Mouse (Mus musculus) neutrophil, adult 5-6 weeks (primary cell): ENCODE data around the gene Zc3h7a. TPM values are rescaled to one million over a fixed set of nuclear protein-coding genes. Genes with fewer than 3 reads are reported as not detected.

Source experiments
- ATAC-seq: fragments of 151-379, 151-347 bp; 2 replicates; pipeline ENCODE4 v1.8.0; 2017; ENCODE audit warnings: mild to moderate bottlenecking, moderate TSS enrichment; ENCODE audit not compliant: insufficient number of reproducible peaks, poor library complexity, low FRiP score, severe bottlenecking; ENCODE audit errors: extremely low read depth
- total RNA-seq: library from RNA; stranded (forward); fragments of 200-1000 nt; gene quantifications from 2 replicates; pipeline ENCODE4 v1.2.3, GENCODE M21; 2017

The Zc3h7a gene
- total RNA-seq = 495 and 507 TPM in 2 replicates

DNA sequence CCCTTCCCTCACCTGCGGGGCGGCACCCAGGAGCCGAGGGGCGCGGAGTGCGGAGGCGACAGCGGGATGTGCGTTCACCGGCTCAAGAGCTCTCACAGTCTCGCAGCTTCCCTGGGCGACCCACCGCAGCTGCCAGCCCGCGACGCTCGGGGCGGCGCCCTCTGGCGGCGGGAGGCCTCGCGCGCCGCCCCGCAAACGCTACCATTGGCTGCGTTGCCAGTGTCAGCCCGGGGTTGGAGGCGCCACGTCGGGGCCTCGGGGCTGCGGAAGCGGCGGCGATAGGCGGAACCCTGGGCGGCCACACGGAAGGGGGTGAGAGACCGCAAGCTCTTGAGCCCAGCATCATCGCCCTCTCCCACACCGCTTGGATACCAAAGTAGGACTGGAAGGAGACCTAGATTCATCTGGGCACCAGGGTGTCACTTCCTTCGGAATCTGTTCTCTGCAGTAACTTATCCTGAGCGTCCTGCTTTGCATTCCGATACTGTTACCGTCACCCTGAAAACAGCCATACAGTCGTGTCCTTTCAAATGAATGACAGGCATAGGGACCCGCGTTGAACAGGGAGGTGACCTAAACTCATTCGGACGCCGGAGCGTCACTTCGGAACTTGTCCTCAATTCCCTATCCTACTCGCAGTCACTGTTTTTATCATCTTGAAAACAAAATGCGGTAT, at the start of gene Zc3h7a:
TSS of gene Zc3h7a (minus strand) at position 186 of the 676 bp plus-strand sequence.
- ATAC-seq = peak; percentile 85

DNA sequence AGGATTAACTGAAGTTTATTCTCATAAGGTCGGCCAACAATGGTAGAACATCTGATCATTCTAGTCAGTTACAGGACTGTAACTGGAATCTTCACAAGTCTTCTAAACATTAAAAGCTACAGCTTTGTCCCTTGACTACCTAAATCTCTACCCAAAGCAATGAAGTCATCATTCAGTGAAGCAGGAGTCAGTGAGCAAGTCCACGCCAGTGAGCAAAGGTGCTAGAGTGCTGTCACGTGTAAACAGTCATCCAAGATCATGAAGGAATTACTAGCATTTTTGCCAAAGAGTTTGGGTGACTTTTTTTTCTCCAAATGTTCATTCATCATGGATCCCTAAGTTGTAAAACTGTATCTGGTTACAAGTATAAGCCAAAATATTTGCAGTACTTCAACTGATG, 41.6 kb upstream of the Zc3h7a start:
- no peak for ATAC-seq

DNA sequence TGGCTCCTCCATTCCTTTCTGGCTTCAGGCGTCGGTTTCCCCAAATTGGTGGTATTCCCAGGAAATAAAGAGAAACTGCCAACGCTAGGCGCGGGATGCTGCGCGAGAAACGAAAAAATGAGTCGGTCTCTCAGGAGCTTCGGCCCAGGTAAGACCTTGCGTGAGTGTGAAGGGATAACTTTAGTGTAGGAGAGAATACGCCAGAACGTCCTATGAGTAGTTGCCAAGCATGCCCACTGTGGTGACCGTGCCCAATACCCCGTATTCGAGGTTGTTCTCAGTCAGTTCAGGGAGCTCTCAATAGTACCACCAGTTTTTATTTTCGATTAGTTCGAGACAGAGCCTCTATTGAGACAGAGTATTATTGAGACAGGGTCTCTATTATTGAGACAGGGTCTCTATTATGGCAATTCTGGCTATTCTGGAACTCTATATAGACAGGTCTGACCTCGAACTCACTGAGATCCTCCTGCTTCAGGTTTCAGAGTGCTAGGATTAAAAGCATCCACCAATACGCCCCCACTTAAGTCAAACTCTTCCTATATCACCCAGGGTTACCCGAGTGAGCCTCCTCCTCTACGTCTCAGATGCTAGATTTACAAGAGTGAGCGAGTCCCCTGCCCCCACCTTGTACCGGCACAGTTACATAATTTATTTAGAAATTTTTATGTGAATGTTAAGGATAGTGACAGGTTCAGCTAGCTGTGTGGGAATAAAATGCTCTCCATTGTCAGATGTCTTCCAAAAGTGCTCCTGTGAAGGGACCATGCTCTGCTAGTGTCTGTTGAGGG, 27.6 kb upstream of the Zc3h7a start:
- no peak for ATAC-seq

DNA sequence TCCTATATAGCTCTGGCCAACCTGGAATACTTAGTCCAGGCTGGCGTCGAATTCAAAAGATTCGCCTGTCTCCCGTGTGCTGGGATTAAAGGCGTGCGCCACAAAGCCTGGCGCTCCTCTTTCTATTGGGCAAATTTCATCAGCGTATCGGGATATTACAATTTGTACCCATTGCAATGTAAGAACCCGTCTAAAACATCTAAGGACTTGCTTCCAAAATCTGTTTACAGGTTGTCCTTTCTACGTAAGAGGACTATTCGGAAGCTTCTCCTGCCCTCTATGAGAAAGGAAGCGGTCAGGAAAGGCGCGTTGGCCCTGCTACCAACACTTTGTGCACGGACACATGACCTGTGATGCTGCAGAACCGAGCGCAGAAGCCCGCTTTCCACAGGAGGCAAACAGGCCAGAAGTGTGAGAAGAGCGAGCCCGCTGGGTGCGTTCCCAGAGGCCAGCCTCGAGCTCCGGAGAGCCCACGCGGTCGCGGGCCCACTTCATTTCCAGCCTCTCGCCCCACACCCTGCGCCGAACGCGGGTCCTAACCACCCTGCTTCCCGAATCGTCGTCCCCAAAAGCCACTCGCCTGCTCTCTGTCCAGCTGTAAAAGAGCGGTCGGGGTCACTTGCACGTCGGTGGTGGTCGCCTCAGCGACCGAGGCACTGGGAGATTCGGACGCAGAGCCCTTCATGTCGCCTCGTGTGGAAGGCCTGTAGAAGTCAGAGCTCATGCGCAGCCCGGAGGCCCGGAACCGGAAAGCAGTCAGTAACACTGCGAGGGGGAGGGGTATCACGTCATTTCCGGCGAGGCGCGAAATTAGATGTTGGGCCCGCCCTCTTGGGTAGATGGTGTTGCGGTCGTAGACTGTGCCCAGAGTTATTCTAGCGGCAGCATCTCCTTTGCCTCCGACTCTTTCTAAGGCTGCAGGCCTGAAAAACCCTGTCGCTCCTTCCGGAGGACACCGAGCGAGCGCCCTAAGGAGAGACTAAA, 26.7 kb upstream of the Zc3h7a start, which contains the start of gene Rsl1d1:
TSS of gene Rsl1d1 (minus strand) at position 761 of the 984 bp plus-strand sequence.
- ATAC-seq = peak; percentile 99

DNA sequence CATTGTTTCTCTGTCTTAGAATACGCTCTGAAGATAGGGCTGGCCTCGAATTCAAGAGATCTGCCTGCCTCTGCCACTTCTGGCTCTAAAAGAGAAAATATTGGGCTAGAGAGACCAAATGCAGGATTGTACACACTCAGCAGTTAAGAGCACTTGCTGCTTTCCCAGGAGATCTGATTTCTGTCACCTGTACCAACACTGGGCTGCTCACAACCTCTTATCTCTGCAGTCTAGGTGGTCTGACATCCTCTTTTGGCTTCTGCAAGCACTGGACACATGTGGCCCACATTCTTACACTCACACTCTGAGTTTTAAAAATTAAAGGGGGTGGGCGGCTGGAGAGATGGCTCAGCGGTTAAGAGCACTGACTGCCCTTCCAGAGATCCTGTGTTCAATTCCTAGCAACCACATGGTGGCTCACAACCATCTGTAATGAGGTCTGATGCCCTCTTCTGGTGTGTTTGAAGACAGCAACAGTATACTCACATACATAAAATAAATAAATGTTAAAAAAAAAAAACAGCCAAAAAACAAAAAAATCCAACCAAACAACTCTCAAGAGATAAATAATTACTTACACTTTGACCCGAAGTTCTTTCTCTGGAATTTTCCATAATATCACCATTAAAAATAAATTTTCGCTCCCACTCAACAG, 25.7 kb upstream of the Zc3h7a start:
- ATAC-seq = no peak

DNA sequence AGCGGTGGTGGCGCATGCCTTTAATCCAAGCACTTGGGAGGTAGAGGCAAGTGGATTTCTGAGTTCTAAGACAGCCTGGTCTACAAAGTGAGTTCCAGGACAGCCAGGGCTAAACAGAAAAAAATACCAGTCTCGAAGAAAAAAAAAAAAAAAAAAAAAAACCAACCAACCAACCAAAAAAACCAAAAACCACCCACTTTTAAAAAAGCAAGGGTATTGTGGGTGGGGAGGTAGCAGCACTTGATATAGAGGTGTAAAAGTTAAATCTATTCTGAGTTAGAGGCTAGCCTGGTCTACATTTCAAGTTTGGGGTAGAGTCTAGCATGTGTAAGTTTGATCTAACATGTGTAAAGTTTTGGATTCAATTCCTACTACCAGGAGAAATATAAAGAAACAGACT, 24.1 kb upstream of the Zc3h7a start:
- no peak for ATAC-seq

DNA sequence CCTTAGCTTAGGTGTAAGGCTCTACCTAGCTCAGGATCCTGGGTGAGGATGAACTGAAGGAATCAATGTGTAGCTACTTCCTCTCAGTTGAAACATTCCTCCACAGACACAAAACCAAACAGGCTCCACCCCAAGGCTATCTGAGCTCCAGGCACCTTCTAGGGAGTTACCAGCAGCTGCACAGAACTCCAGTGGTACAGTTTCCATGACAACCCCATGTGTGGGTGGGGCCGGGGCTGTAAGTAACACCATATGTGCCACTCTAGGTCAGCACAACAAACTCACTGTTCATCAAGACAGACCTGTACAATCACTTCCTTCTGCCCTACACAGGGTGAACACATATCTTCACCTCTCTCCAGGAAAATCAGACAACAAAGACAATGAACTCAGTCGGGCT, 22.3 kb upstream of the Zc3h7a start:
- no peak for ATAC-seq

DNA sequence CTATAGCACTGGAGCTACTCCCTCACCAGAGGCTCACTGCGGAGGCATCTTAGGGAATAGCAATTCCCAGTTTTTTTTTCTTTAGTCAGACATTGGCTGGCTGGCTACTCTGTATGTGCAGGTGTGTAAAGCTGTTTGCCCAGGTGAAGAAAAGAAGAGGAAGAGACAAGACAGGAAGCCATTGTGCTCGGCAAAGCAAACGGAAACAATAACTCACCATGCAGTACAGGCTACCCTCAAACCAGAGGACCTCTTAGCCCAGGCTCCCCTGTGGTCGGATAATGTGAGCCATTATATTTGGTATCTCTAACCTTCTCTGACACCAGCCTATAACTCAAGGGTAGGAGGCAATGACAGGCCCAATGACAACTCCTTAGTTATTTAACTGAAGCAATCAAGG, 20.9 kb upstream of the Zc3h7a start:
- no peak for ATAC-seq

DNA sequence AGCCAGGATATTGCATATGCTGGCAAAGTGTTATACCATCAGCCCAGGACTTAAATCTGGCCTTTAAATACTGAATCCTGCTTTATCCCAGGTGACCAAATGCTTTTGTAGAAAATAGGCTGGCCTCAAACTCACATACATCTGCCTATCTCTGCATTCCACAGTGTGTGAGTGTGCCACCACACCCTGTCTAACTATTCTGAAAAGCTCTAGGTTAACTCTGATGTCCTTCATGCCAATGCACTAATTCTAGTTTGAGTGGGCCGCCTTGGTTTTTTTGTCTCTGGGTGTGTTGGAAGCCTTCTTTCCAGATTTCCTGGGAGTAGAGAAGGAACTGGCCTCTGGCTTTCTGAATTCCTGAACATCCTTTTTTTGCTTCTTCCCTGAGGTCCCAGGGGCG, 17.0 kb upstream of the Zc3h7a start:
- no peak for ATAC-seq

DNA sequence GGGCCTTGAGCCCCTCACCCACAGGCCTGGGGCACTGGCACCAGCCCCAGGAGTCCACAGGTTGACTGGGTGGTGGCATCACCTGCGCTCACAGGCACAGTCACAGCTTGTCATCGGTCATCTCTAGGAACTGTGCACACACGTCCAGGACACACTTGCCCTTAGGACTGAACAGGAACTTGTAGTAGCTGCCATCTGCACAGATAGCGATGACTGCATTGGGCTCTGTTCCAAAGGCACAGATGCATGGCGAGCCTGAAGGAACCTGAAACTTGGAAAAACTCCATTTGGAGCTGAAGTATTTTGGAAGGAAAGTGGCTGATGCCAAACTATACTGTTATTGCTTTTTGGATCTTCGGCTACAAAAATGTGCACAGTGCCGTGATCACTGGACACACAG, 14.0 kb upstream of the Zc3h7a start:
- ATAC-seq = no peak

DNA sequence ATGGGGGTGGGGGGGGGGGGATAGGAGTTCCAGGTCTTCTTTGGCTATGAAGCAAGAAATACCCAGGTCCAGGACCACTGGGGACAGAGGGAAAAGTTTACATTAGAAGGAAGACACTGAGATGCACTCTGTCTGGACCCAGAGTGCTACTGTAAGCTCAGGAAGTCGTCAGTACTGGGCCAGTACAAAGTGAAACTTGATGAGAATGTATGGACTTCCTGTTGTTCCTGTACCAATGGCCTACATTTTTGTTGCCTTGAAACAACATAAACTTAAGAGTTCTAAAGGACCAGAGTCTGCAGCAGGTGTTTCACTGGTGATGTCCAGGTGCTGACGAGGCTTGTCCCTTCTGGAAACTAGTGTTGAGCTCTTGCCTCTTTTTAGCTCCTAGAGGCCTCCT, 1.2 kb upstream of the Zc3h7a start:
- no peak for ATAC-seq

DNA sequence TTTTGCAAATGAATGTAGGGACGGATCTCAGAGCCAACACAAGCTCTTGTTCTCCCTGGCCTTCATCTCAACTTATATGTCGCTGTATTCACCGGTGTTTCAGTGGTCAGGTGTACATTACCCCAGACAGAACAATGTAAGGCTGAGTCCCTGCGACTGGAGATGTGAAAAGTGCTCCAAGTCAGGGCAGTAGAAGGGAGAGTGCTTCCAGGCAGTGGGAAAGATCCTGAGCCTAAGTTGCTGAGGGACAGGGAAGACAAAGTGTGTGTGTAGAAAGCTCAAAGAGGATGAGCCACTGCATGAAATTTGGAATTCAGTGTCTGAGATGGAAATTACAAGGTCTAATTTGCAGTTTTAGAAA, 671 bp upstream of the Zc3h7a start:
- ATAC-seq = no peak

DNA sequence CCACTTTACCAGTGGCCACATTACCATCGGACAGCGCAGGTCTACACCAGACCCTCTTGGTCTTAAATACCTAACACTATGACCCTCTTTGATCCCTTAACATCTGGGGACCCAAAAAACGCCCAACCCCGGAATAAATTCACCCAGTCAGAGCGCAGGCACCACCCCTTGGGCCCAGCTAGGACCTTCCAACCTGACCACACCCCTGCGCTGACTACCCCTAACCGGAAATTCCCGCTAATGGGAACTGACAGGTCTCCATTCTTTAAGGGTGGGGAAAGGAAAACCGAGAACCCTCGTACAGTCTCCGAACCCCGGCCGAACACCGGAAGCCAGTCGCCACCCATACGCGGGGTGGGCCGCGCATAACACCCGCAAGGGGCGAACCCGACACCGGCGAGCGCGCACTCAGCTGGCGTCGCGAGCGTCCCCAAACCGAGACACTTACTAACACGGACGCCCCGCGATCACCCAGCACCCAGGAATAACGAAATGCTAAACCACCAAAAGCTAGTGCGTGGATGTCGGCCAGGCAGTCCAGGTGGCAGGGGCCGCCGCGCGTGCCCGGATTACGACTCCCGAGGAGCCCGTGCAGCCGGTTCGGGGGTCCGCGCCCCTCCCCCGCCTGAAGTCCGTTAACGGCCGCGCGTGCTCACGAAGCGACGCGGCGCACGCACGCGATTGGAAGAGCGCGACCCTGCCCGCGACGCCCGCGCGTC, 545 bp downstream of the Zc3h7a start:
- ATAC-seq = no peak

DNA sequence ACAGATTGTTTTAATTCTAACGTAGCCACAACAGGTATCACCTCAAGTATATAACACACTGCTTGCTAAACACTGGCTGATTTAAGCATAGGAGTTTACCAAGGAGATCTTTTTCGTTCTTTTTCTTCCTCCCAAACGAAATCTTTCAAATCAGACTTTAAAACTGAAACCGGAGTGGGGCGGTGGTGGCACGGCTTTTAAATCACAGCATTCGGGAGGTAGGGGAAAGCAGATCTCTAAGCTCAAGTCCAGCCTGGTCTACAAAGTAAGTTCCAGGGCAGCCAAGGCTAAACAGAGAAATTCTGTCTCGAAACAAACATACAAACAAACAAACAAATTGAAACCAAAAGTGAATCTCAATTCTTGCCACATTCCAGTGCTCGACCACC, 1.1 kb downstream of the Zc3h7a start:
- ATAC-seq = no peak

DNA sequence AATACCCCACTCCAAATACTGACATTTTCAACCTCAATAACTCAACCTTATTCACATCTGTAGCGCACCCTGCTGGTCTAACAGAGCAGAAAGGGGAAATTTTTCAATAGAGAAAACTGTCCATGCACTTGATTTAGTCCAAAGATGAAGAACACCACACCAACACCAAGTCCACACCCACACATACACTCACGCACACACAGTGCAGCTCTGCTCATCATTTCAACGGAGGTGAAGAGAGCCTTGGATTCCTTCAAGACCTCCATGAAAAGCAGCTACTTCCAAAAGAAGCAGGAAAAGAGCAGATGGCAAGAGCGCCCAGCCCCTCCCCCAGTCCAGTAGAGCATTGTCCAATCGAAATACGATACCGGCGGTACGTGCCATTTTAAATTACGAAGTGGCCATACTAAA, 1.5 kb downstream of the Zc3h7a start:
- ATAC-seq = peak; percentile 48

DNA sequence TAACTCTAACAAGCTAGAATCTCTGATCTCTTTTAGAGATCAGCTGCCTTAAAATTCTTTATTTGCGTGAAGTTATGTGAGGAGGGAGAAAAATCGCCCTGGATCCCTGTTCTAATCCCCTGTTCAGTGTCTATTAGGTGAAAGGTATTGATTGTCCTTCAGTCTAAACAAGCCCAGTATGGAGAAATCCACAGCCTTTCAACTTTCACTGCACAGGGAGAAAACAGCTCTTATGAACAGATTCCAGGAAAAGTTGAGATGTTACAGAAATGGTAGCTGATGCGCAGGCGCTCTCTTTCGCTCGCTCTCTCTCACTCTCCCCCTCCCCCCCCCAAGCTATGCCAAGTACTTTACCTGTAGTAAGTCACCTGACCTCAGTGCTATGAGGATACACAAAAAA, 4.5 kb downstream of the Zc3h7a start:
- no peak for ATAC-seq

DNA sequence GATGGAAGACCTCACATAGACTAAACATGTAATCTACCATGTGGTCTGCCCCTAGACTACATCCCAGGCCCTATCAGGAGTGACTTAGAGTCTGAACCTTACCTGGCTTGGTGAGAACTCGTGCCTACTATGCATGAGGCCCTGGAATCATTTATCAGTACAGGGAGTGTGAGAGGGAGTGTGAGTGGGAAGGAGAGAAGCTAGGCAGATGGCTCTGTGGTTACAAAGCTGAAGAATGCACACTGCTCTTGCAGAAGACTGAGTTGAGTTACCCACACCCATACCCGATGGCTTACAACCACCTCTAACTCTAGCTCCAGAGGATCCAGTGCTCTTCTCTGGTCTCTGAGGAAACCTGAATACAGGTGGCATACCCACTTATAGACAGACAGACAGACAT, 9.8 kb downstream of the Zc3h7a start:
- ATAC-seq = no peak

DNA sequence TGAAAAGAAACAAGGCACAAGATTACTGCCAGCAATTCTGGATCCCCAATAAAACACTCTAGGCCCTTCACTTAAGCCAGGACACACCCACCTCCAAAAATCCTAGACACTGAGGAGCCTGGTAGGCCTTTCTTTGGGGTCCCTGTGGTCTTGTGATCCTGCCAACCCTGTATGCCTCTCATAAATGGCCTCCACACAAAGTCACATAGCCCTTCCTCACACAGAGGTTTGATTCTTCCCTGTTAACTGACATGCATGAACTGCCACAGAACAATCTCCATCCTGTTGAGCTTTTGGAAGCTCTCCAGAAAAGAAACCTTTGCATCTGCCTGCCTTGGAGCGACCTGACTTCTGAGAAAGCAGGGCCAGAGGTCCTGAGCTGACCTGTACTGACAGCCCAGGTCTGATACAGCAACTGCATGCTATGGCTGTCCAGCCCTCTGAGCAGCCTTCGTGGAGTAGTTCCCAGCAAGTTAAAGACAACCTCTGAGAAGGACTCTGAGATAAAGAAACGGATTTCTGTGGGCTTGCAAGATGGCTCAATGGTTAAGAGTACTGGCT, 11.4 kb downstream of the Zc3h7a start:
- ATAC-seq = no peak
